Mouse (Mus musculus): ENCODE data around the gene Sgpp1. TPM values are rescaled to one million over a fixed set of nuclear protein-coding genes. Genes with fewer than 3 reads are reported as not detected.
"Not testable (repeated sequence)": the region's sequence is repeated elsewhere in the genome, so short reads cannot be mapped to it uniquely, and the experiment has no call there.

The Sgpp1 gene
- polyA plus RNA-seq, 1 experiment from 2014 or later, result 16.2 TPM

GRCm38 (mm10) chr12:75710596-75711376 lies 24.7 kb downstream of the Sgpp1 start:
- WGBS, result 83% methylated on average over 9 of the region's 9 CpGs
- Histone ChIP-seq H3K9ac (no peak overlapping the region), H3K9me3 (no peaks in the 10 kb centered on the region), H3K27ac (replicated peaks) (no peak overlapping the region), H3K36me3 (peaks cover 15% of the 10 kb centered on the region), H3K4me1 (no peaks in the 10 kb centered on the region), H3K4me2 (no peak overlapping the region), H3K27me3 (replicated peaks) (no peaks in the 10 kb centered on the region), H3K4me3 (no peak overlapping the region)
- no peak for ATAC-seq (ENCODE audit: extremely low read depth, insufficient number of reproducible peaks, low FRiP score, low TSS enrichment)

- ATAC-seq (ENCODE audit: extremely low read depth, insufficient number of reproducible peaks, low FRiP score, low TSS enrichment), result no peak
- 77% methylated on average over 2 of the region's 2 CpGs for WGBS
Measured at GRCm38 (mm10) chr12:75709506-75709905, 26.0 kb downstream of the Sgpp1 start.

GRCm38 (mm10) chr12:75706670-75707069 lies 28.9 kb downstream of the Sgpp1 start:
- no peaks in the 10 kb centered on the region for H3K9me3 ChIP-seq
- no peaks in the 10 kb centered on the region for H3K36me3 ChIP-seq
- H3K4me2 ChIP-seq, result no peak overlapping the region
- H3K27ac ChIP-seq (replicated peaks), result no peak overlapping the region
- no peak overlapping the region for H3K9ac ChIP-seq
- no peak for ATAC-seq (ENCODE audit: extremely low read depth, insufficient number of reproducible peaks, low FRiP score, low TSS enrichment)
- H3K4me3 ChIP-seq, result no peak overlapping the region
- H3K27me3 ChIP-seq (replicated peaks), result no peaks in the 10 kb centered on the region
- 82% methylated on average over 7 of the region's 7 CpGs for WGBS
- H3K4me1 ChIP-seq, result peaks cover 9% of the 10 kb centered on the region

More at GRCm38 (mm10) chr12:75709506-75709905, 26.0 kb downstream of the Sgpp1 start:
- Histone ChIP-seq H3K27ac (replicated peaks) (no peak overlapping the region), H3K27me3 (replicated peaks) (no peaks in the 10 kb centered on the region), H3K4me2 (no peak overlapping the region), H3K4me1 (no peaks in the 10 kb centered on the region), H3K9me3 (no peaks in the 10 kb centered on the region), H3K4me3 (no peak overlapping the region), H3K36me3 (peaks cover 9% of the 10 kb centered on the region), H3K9ac (no peak overlapping the region)

GRCm38 (mm10) chr12:75702739-75703122 lies 32.8 kb downstream of the Sgpp1 start:
- ATAC-seq (ENCODE audit: extremely low read depth, insufficient number of reproducible peaks, low FRiP score, low TSS enrichment), result no peak
- H3K4me3 ChIP-seq, result no peak overlapping the region
- H3K4me2 ChIP-seq, result peak overlapping the region; percentile 67; the same call in 1 of the 2 replicates
- H3K9me3 ChIP-seq, result peaks cover 10% of the 10 kb centered on the region
- no peaks in the 10 kb centered on the region for H3K36me3 ChIP-seq
- H3K4me1 ChIP-seq, result peaks cover 17% of the 10 kb centered on the region
- H3K27me3 ChIP-seq (replicated peaks), result no peaks in the 10 kb centered on the region
- 0 out of 2 replicates have a peak overlapping the region, but pooled peaks have one; percentile 1 for H3K27ac ChIP-seq (replicated peaks)
- 68% methylated on average over 3 of the region's 3 CpGs for WGBS
- H3K9ac ChIP-seq, result no peak overlapping the region

- no peaks in the 10 kb centered on the region for H3K27me3 ChIP-seq (replicated peaks)
- 39% methylated on average over 14 of the region's 14 CpGs for WGBS
- no peak for ATAC-seq (ENCODE audit: extremely low read depth, insufficient number of reproducible peaks, low FRiP score, low TSS enrichment)
- H3K9ac ChIP-seq, result peak overlapping the region; percentile 77
- peaks cover 17% of the 10 kb centered on the region for H3K4me1 ChIP-seq
- H3K36me3 ChIP-seq, result no peaks in the 10 kb centered on the region
- peak overlapping the region; percentile 67 for H3K4me2 ChIP-seq
- peaks cover 11% of the 10 kb centered on the region for H3K9me3 ChIP-seq
- peak overlapping the region; percentile 79 for H3K27ac ChIP-seq (replicated peaks)
- peak overlapping the region; percentile 41 for H3K4me3 ChIP-seq
Measured at GRCm38 (mm10) chr12:75702084-75702738, 33.3 kb downstream of the Sgpp1 start.

GRCm38 (mm10) chr12:75701173-75702083 lies 34.1 kb downstream of the Sgpp1 start:
- ATAC-seq (ENCODE audit: extremely low read depth, insufficient number of reproducible peaks, low FRiP score, low TSS enrichment), result no peak
- Histone ChIP-seq H3K36me3 (no peaks in the 10 kb centered on the region), H3K9me3 (peaks cover 11% of the 10 kb centered on the region), H3K27ac (replicated peaks) (peak overlapping the region; percentile 79), H3K4me1 (peaks cover 17% of the 10 kb centered on the region), H3K9ac (peak overlapping the region; percentile 77), H3K27me3 (replicated peaks) (no peaks in the 10 kb centered on the region), H3K4me3 (peak overlapping the region; percentile 41), H3K4me2 (peak overlapping the region; percentile 67)
- 27% methylated on average over 21 of the region's 21 CpGs for WGBS

- H3K4me2 ChIP-seq, result no peak overlapping the region
- no peak overlapping the region for H3K4me3 ChIP-seq
- H3K27me3 ChIP-seq (replicated peaks), result no peaks in the 10 kb centered on the region
- 85% methylated on average over 3 of the region's 3 CpGs for WGBS
- peaks cover 17% of the 10 kb centered on the region for H3K4me1 ChIP-seq
- no peak overlapping the region for H3K9ac ChIP-seq
- no peaks in the 10 kb centered on the region for H3K36me3 ChIP-seq
- peaks cover 11% of the 10 kb centered on the region for H3K9me3 ChIP-seq
- ATAC-seq (ENCODE audit: extremely low read depth, insufficient number of reproducible peaks, low FRiP score, low TSS enrichment), result no peak
- H3K27ac ChIP-seq (replicated peaks), result no peak overlapping the region
Measured at GRCm38 (mm10) chr12:75698692-75699091, 36.8 kb downstream of the Sgpp1 start.

GRCm38 (mm10) chr12:75695845-75696244 lies 39.7 kb downstream of the Sgpp1 start:
- H3K9ac ChIP-seq; ATAC-seq (ENCODE audit: extremely low read depth, insufficient number of reproducible peaks, low FRiP score, low TSS enrichment); H3K27me3 ChIP-seq (replicated peaks); H3K27ac ChIP-seq (replicated peaks); H3K36me3 ChIP-seq; H3K4me3 ChIP-seq; H3K4me2 ChIP-seq; H3K4me1 ChIP-seq: not testable (repeated sequence)
- WGBS, result 92% methylated on average over 1 of the region's 1 CpGs
- peaks cover 11% of the 10 kb centered on the region for H3K9me3 ChIP-seq

- WGBS, result 78% methylated on average over 2 of the region's 2 CpGs
- Histone ChIP-seq H3K4me3 (no peak overlapping the region), H3K9ac (no peak overlapping the region), H3K27ac (replicated peaks) (no peak overlapping the region), H3K4me1 (no peaks in the 10 kb centered on the region), H3K27me3 (replicated peaks) (no peaks in the 10 kb centered on the region), H3K9me3 (no peaks in the 10 kb centered on the region), H3K4me2 (no peak overlapping the region), H3K36me3 (no peaks in the 10 kb centered on the region)
- no peak for ATAC-seq (ENCODE audit: extremely low read depth, insufficient number of reproducible peaks, low FRiP score, low TSS enrichment)
Measured at GRCm38 (mm10) chr12:75689003-75689402, 46.5 kb downstream of the Sgpp1 start.

GRCm38 (mm10) chr12:75687314-75687713 lies 48.2 kb downstream of the Sgpp1 start:
- Histone ChIP-seq H3K4me1 (no peaks in the 10 kb centered on the region), H3K9me3 (no peaks in the 10 kb centered on the region), H3K36me3 (no peaks in the 10 kb centered on the region), H3K27ac (replicated peaks) (no peak overlapping the region), H3K27me3 (replicated peaks) (no peaks in the 10 kb centered on the region), H3K9ac (no peak overlapping the region), H3K4me2 (no peak overlapping the region), H3K4me3 (no peak overlapping the region)
- no peak for ATAC-seq (ENCODE audit: extremely low read depth, insufficient number of reproducible peaks, low FRiP score, low TSS enrichment)
- 29% methylated on average over 4 of the region's 4 CpGs for WGBS

GRCm38 (mm10) chr12:75684026-75684425 lies 51.5 kb downstream of the Sgpp1 start:
- H3K4me1 ChIP-seq; H3K27me3 ChIP-seq (replicated peaks); H3K27ac ChIP-seq (replicated peaks); H3K9ac ChIP-seq; H3K36me3 ChIP-seq; ATAC-seq (ENCODE audit: extremely low read depth, insufficient number of reproducible peaks, low FRiP score, low TSS enrichment); H3K4me2 ChIP-seq; H3K9me3 ChIP-seq; H3K4me3 ChIP-seq: not testable (repeated sequence)
- 68% methylated on average over 4 of the region's 4 CpGs for WGBS

Measured in heart, embryonic 13.5 days (tissue).